Mouse (Mus musculus) cerebellum, adult 11 months (tissue): ENCODE data around the gene Egf.

Source experiments
- DNase-seq: peaks from one replicate; pipeline ENCODE4 v3.0.0; 2022

The Egf gene

DNA sequence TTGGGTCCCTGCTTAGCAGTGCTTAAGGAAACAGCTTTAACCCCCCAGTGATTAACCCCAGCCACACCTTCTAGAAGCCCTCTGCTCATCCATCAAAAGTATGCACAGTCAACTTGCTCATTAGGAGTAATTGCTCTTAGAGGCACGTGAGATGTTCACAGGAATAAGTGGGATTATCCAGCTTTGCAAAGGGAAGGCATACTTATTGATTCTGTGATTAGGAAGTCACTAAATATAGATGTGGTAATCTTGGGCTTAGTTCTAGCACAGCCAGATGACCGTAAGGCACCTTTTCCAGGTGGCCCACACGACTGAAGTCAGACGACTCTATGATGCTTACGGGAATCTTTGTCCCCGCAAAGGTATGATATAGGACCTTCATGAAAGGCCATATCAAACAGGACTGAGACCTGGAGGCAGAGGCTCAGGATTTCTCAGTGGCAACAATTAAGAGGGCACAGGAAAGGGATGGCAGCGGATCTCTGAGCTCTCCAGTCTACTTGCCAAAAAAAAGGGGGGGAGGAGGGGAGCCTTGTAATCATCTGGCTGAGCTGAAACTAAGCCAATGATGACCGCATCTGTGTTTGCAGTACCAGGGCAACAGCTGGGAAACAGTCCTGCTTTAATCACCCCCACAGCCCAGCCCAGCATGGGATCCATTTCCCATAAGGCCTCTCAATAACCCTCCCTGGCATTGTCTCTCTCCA, 105.4 kb downstream of the Egf start:
- no peak for DNase-seq

- DNase-seq: no peak
These were observed 106.5 kb downstream of the Egf start for GRCm38 (mm10) chr3:129648598-129648997.

GRCm38 (mm10) chr3:129647312-129647711, 107.8 kb downstream of the Egf start:
- DNase-seq: no peak

- DNase-seq: no peak
These were observed 108.3 kb downstream of the Egf start for GRCm38 (mm10) chr3:129646781-129647180.

DNA sequence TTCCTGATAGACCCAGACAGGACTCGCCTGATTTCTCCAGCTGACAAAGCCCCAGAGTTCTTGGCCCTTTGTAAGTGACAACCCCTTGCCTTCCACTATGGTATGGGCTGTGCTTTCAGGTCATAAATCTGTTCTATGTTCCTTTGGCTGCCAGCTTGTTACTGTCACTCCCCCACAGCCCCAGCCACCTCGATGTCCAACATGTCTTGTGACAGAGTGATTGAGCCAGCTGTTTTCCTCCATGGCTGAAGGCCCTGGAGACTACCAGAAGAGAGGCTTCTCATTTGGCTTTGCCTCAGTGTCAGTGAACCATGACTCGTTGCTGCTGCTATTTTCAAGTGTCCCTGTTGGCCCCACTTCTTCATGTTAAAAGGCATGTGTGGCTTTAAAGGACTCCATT, 109.7 kb downstream of the Egf start:
- DNase-seq: no peak

- DNase-seq: no peak
These were observed 113.5 kb downstream of the Egf start for GRCm38 (mm10) chr3:129641621-129642020.

- DNase-seq: no peak
These were observed 114.7 kb downstream of the Egf start for GRCm38 (mm10) chr3:129640211-129641000.

GRCm38 (mm10) chr3:129639701-129640100, 115.4 kb downstream of the Egf start:
- DNase-seq: no peak

DNA sequence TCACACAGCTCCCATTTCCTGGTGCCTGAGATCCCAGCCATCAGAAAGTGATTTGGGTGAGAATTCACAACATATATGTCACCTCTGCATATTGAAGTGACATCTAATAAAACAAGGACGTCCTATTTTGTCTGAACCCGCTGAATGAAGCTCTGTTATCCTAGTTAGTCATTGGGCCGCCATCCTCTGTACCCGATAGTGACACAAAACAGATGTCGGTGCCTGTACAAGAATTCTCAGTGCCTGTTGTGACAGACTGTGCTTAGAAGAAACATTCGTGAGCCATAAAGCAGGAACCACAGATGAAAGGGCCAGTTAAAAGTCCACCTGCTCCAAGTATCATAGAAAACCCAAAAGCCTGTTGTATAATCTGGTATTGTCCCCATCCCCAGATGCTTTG, 117.7 kb downstream of the Egf start:
- DNase-seq: no peak

DNA sequence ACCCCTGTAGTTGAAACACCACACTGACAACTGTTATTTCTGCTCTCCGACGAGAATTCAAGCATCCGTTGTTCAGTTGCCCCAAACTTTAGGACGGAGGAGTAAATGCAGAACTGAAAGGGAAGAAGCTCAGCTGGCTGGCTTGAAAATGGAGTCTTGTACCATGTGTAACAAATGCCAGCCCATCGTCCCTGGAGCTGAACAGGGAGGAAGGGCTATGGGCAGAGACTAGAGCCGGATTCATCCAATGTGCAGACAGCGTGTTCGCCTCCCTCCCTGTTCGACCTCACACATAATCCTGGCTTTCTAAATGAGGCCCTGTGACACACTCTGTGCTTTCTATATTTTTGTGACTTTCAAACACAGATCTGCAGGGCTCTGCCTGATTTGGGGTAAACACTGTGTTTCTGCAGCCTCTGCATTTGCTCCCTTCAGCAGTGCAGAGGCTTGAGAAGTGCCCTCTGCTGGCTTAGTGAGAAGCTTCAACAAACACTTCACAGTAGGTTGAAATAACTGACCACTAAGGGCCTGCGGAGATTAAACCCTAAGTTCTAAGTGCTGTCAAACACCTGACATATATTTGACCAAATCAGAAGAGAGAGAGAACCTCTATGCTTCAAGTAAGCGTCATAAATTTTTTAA, 120.7 kb downstream of the Egf start:
- no peak for DNase-seq

GRCm38 (mm10) chr3:129633518-129633917, 121.6 kb downstream of the Egf start:
- no peak for DNase-seq

GRCm38 (mm10) chr3:129631857-129632256, 123.3 kb downstream of the Egf start:
- no peak for DNase-seq

- DNase-seq: no peak
These were observed 124.1 kb downstream of the Egf start for GRCm38 (mm10) chr3:129631018-129631417.
